Mouse (Mus musculus): ENCODE results near the gene Nxpe4. TPM values are rescaled to one million over a fixed set of nuclear protein-coding genes. Genes with fewer than 3 reads are reported as not detected.

The Nxpe4 gene
- total RNA-seq, 2 experiments from 2014 or later: 3.0 to 3.1 TPM

DNA sequence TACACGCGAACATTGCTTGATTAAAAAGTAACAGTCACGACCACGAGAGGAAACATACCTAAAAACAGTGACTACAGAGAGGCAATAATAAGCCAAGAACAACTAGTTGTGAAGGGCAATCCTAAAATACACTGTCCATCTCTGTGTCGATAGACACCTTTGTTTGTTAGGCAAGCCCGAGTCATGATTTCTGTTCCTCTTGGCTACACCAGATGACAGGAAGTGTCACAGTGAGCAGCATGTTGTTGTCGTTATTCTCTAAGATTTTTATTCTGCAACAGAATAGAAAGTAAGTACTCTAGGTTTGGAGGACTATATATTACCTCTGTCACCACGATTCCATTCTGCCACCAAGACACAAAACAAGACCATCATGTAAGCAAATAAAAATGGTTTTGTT lies 270.6 kb downstream of the Nxpe4 start:
- no peak for TF ChIP-seq CTCF (IDR thresholded peaks at IDR 0.05)
- no peak for DNase-seq
- Histone ChIP-seq H3K4me3 (no peak overlapping the region), H3K27ac (no peak overlapping the region)
- intact Hi-C loops (cut with DNase I): no loop called here

DNA sequence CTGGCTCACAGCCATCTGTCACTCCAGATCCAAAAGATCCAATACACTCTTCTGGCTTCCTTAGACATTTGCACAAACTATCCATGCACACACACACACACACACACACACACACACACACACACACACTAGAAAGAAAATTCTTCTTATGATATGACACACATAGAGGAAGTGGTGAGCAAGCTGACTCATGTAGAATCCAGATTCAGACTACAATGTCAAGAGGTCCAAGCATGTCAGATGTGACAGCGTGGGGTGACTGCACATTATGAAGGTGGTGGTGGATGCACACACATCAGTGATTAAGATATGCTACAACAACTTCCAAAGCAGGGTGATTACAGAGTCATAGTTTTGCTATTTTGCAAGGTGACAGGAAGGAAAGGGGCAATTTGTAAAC lies 282.1 kb downstream of the Nxpe4 start:
- TF ChIP-seq CTCF (IDR thresholded peaks at IDR 0.05): no peak
- Histone ChIP-seq H3K27ac (no peak overlapping the region), H3K4me3 (no peak overlapping the region)
- intact Hi-C loops (cut with DNase I): no loop called here
- no peak for DNase-seq

GRCm38 (mm10) chr9:48444821-48445220 lies 283.0 kb downstream of the Nxpe4 start:
- H3K4me3 ChIP-seq: no peak overlapping the region
- intact Hi-C loops (cut with DNase I): no loop called here
- no peak for DNase-seq
- TF ChIP-seq CTCF (IDR thresholded peaks at IDR 0.05): no peak
- H3K27ac ChIP-seq: no peak overlapping the region

GRCm38 (mm10) chr9:48447783-48448209 lies 286.0 kb downstream of the Nxpe4 start:
- intact Hi-C loops (cut with DNase I): no loop called here
- TF ChIP-seq CTCF (IDR thresholded peaks at IDR 0.05): peak; percentile 71

More at GRCm38 (mm10) chr9:48447783-48448209, 286.0 kb downstream of the Nxpe4 start:
- DNase-seq: no peak
- Histone ChIP-seq H3K27ac (no peak overlapping the region), H3K4me3 (no peak overlapping the region)

Other genes with a start within 250 kb of the Nxpe4 start
- under 1 TPM; 0.43 to 0.59 TPM for gene Nxpe2, start 191.4 kb downstream of the Nxpe4 start, total RNA-seq (2021)